ENCODE assay signal across 26 mouse cellular contexts in genomic region chr17:28699789-28700188, GRCm38 (mm10). TPM values are rescaled to one million over a fixed set of nuclear protein-coding genes. Genes with fewer than 3 reads are reported as not detected.
DNase-seq lines count a peak whose midpoint lies in the region; ATAC-seq and TF ChIP-seq lines count a peak whose summit lies in the region.
"Had no signal": no experiment of that assay in that cellular context is flagged by ENCODE, and none has a peak within 500 bp of the region (broad histone marks: within the 10 kb centered on the region; RNA-seq: fewer than 3 reads in every experiment).

No protein-coding gene starts in this region.

- DNase-seq in 3T3-L1 (ENCODE audit: low read depth, low spot score), result peak; percentile 22
- DNase-seq in CD4-positive helper T cell, adult 2 months (ENCODE audit: low read depth, low spot score), result peak; percentile 33
- DNase-seq in liver, postnatal 0 days, result no peak
- DNase-seq in adrenal gland, postnatal 25 days, result no peak
- no peak for DNase-seq in yolk sac, embryonic 10.5 days (ENCODE audit: low spot score)
- DNase-seq: adrenal gland, postnatal 36 days; cerebellum, adult 11 months; cerebellum, adult 9-11 months; kidney, adult 11 months; left cerebral cortex, postnatal 4 days; lung, embryonic 14.5 days; right cerebral cortex, postnatal 14 days; thymus, adult 2 months had no signal

- ATAC-seq in common myeloid progenitor, adult 5-6 weeks (replicated peaks; ENCODE audit: low read depth, poor library complexity, severe bottlenecking), result peak; percentile 61
- no peak for ATAC-seq in liver, postnatal 0 days
- ATAC-seq in intestine, embryonic 16.5 days, result no peak
- no peak for ATAC-seq in kidney, embryonic 16.5 days (ENCODE audit: low FRiP score, low TSS enrichment)
- ATAC-seq: hindbrain, postnatal 0 days had no signal

- peaks cover 53% of the 10 kb centered on the region for H3K4me1 ChIP-seq in liver, postnatal 0 days (ENCODE audit: insufficient read depth)
- peaks cover 43% of the 10 kb centered on the region for H3K4me1 ChIP-seq in intestine, embryonic 16.5 days (ENCODE audit: control insufficient read depth, insufficient read depth, low read length)
- peaks cover 35% of the 10 kb centered on the region for H3K4me1 ChIP-seq in kidney, embryonic 16.5 days (ENCODE audit: insufficient read depth, low read length)

- no peak overlapping the region for H3K4me2 ChIP-seq in liver, postnatal 0 days (ENCODE audit: low read depth, low read length)
- H3K4me2 ChIP-seq in intestine, embryonic 16.5 days (ENCODE audit: low read depth, low read length), result no peak overlapping the region
- H3K4me2 ChIP-seq in kidney, embryonic 16.5 days (replicated peaks; ENCODE audit: low read depth, low read length), result no peak overlapping the region
- H3K4me2 ChIP-seq: embryonic facial prominence, embryonic 12.5 days; forebrain, embryonic 12.5 days; heart, embryonic 11.5 days; kidney, embryonic 15.5 days; limb, embryonic 15.5 days; lung, embryonic 14.5 days had no signal

- no peak for TF ChIP-seq EP300 in liver, postnatal 0 days (IDR thresholded peaks at IDR 0.05; ENCODE audit: low read depth)

- H3K36me3 ChIP-seq in liver, postnatal 0 days (replicated peaks; ENCODE audit: insufficient read depth, low read length), result peaks cover 4% of the 10 kb centered on the region
- H3K36me3 ChIP-seq in intestine, embryonic 16.5 days (ENCODE audit: control insufficient read depth, insufficient read depth, low read length), result no peaks in the 10 kb centered on the region
- no peaks in the 10 kb centered on the region for H3K36me3 ChIP-seq in kidney, embryonic 16.5 days (ENCODE audit: insufficient read depth, low read length)
- H3K36me3 ChIP-seq: embryonic facial prominence, embryonic 12.5 days; forebrain, embryonic 12.5 days; limb, embryonic 15.5 days; midbrain, embryonic 10.5 days had no signal

- 35% methylated on average over 7 of the region's 7 CpGs for WGBS in liver, postnatal 0 days (ENCODE audit: insufficient replicate concordance)
- 86% methylated on average over 7 of the region's 7 CpGs for WGBS in intestine, embryonic 16.5 days
- 84% methylated on average over 7 of the region's 7 CpGs for WGBS in kidney, embryonic 16.5 days

- 0 out of 2 replicates have a peak overlapping the region, but pooled peaks have one; percentile 92 for H3K27ac ChIP-seq in liver, postnatal 0 days (ENCODE audit: low read depth)
- H3K27ac ChIP-seq in intestine, embryonic 16.5 days (ENCODE audit: low read length), result no peak overlapping the region
- H3K27ac ChIP-seq in kidney, embryonic 16.5 days (ENCODE audit: low read length), result no peak overlapping the region
- H3K27ac ChIP-seq: embryonic facial prominence, embryonic 12.5 days; forebrain, embryonic 12.5 days; hindbrain, embryonic 10.5 days; hindbrain, postnatal 0 days; kidney, embryonic 15.5 days; limb, embryonic 15.5 days; midbrain, embryonic 10.5 days; stomach, postnatal 0 days had no signal

- no peaks in the 10 kb centered on the region for H3K27me3 ChIP-seq in liver, postnatal 0 days (ENCODE audit: insufficient read depth, low read length)
- no peaks in the 10 kb centered on the region for H3K27me3 ChIP-seq in intestine, embryonic 16.5 days (replicated peaks; ENCODE audit: control insufficient read depth, insufficient read depth, low read length)
- no peaks in the 10 kb centered on the region for H3K27me3 ChIP-seq in kidney, embryonic 16.5 days (ENCODE audit: insufficient read depth, low read length)
- H3K27me3 ChIP-seq: CH12.LX; embryonic facial prominence, embryonic 12.5 days; forebrain, embryonic 12.5 days; kidney, embryonic 15.5 days; limb, embryonic 15.5 days had no signal

- TF ChIP-seq CTCF in liver, postnatal 0 days (IDR thresholded peaks at IDR 0.05; ENCODE audit: low read depth), result no peak

- H3K9ac ChIP-seq in liver, postnatal 0 days (replicated peaks), result no peak overlapping the region
- H3K9ac ChIP-seq in intestine, embryonic 16.5 days (ENCODE audit: low read depth, low read length), result no peak overlapping the region
- H3K9ac ChIP-seq in kidney, embryonic 16.5 days (replicated peaks; ENCODE audit: low read length), result no peak overlapping the region
- H3K9ac ChIP-seq: embryonic facial prominence, embryonic 12.5 days; forebrain, embryonic 12.5 days; kidney, embryonic 15.5 days; limb, embryonic 15.5 days; lung, embryonic 14.5 days had no signal

- no peaks in the 10 kb centered on the region for H3K9me3 ChIP-seq in liver, postnatal 0 days (ENCODE audit: low read length)
- H3K9me3 ChIP-seq in intestine, embryonic 16.5 days (ENCODE audit: control insufficient read depth, low read length), result no peaks in the 10 kb centered on the region
- no peaks in the 10 kb centered on the region for H3K9me3 ChIP-seq in kidney, embryonic 16.5 days (ENCODE audit: low read length)
- H3K9me3 ChIP-seq: embryonic facial prominence, embryonic 12.5 days; forebrain, embryonic 12.5 days; hindbrain, embryonic 10.5 days; kidney, embryonic 15.5 days; limb, embryonic 15.5 days; midbrain, embryonic 10.5 days had no signal

- H3K4me3 ChIP-seq in liver, postnatal 0 days (ENCODE audit: low read depth, low read length), result no peak overlapping the region
- H3K4me3 ChIP-seq in intestine, embryonic 16.5 days (ENCODE audit: low read length), result no peak overlapping the region
- no peak overlapping the region for H3K4me3 ChIP-seq in kidney, embryonic 16.5 days (ENCODE audit: low read length)
- H3K4me3 ChIP-seq: embryonic facial prominence, embryonic 12.5 days; forebrain, embryonic 12.5 days; hindbrain, embryonic 10.5 days; kidney, embryonic 15.5 days; limb, embryonic 15.5 days; midbrain, embryonic 10.5 days had no signal

RNA-seq across cellular contexts. Expression of gene Mapk14, which starts 8.7 kb away (rescaled TPM):
- total RNA-seq in common myeloid progenitor, adult 5-6 weeks (2017), result 81.4 and 94.2 TPM in 2 replicates
- 23.6 and 24.5 TPM in 2 replicates for polyA plus RNA-seq in liver, postnatal 0 days (2015; fragmentation: Nextera tagmentation; extraction: Ambion mirVana)
- 34.5 and 37.5 TPM in 2 replicates for polyA plus RNA-seq in intestine, embryonic 16.5 days (2015; fragmentation: Nextera tagmentation; extraction: Ambion mirVana)
- 42.6 and 44.3 TPM in 2 replicates for polyA plus RNA-seq in kidney, embryonic 16.5 days (2015; fragmentation: Nextera tagmentation; extraction: Ambion mirVana)
- total RNA-seq in adrenal gland, postnatal 25 days (2021), result 82.6 and 88.6 TPM in 2 replicates

RNA-seq across cellular contexts. Expression of gene Slc26a8, which starts 9.8 kb away (rescaled TPM):
- total RNA-seq in common myeloid progenitor, adult 5-6 weeks (2017), result 1.1 TPM in 1 of 2 replicates, not detected in the other
- polyA plus RNA-seq in liver, postnatal 0 days (2015; fragmentation: Nextera tagmentation; extraction: Ambion mirVana), result 0.32 and 0.51 TPM in 2 replicates
- 0.17 and 0.28 TPM in 2 replicates for polyA plus RNA-seq in intestine, embryonic 16.5 days (2015; fragmentation: Nextera tagmentation; extraction: Ambion mirVana)
- polyA plus RNA-seq in kidney, embryonic 16.5 days (2015; fragmentation: Nextera tagmentation; extraction: Ambion mirVana), result 0.46 and 0.53 TPM in 2 replicates
- total RNA-seq in adrenal gland, postnatal 25 days (2021), result 1.9 TPM in 1 of 2 replicates, not detected in the other
- total RNA-seq: CH12.LX had no signal

RNA-seq across cellular contexts. Expression of gene AC170998.1, which starts 26.1 kb away (rescaled TPM):
- total RNA-seq in common myeloid progenitor, adult 5-6 weeks (2017), result 3.4 TPM in 1 of 2 replicates, not detected in the other
- polyA plus RNA-seq in liver, postnatal 0 days (2015; fragmentation: Nextera tagmentation; extraction: Ambion mirVana), result 0.80 and 1.1 TPM in 2 replicates
- 2.1 TPM in 2 replicates for polyA plus RNA-seq in intestine, embryonic 16.5 days (2015; fragmentation: Nextera tagmentation; extraction: Ambion mirVana)
- 1.8 and 4.2 TPM in 2 replicates for polyA plus RNA-seq in kidney, embryonic 16.5 days (2015; fragmentation: Nextera tagmentation; extraction: Ambion mirVana)
- 1.7 and 2.2 TPM in 2 replicates for total RNA-seq in adrenal gland, postnatal 25 days (2021)

Comparison
In these comparisons a context has a peak if more than half of its experiments do, and no peak if none do; other contexts are left out.
1. DNase-seq: peak in 3T3-L1 (single experiment) and CD4-positive helper T cell, adult 2 months (single experiment); none in liver, postnatal 0 days (single experiment), adrenal gland, postnatal 25 days (single experiment) and yolk sac, embryonic 10.5 days (single experiment).